Mouse (Mus musculus) urinary bladder, postnatal 4 days (tissue): ENCODE results near the gene Tstd1.
A peak's percentile ranks its signal among the peaks of the same experiment; 100 is the strongest.

Source experiments
- DNase-seq, 2 experiments: peaks; one replicate each; pipeline ENCODE4 v3.0.0; 2021 to 2022; ENCODE audit warnings: low spot score in 2 of 2

The Tstd1 gene

GRCm38 (mm10) chr1:171418660-171419059, at the start of gene Tstd1:
Tstd1 (plus strand) TSS chr1:171418872.
- no peak for DNase-seq

DNA sequence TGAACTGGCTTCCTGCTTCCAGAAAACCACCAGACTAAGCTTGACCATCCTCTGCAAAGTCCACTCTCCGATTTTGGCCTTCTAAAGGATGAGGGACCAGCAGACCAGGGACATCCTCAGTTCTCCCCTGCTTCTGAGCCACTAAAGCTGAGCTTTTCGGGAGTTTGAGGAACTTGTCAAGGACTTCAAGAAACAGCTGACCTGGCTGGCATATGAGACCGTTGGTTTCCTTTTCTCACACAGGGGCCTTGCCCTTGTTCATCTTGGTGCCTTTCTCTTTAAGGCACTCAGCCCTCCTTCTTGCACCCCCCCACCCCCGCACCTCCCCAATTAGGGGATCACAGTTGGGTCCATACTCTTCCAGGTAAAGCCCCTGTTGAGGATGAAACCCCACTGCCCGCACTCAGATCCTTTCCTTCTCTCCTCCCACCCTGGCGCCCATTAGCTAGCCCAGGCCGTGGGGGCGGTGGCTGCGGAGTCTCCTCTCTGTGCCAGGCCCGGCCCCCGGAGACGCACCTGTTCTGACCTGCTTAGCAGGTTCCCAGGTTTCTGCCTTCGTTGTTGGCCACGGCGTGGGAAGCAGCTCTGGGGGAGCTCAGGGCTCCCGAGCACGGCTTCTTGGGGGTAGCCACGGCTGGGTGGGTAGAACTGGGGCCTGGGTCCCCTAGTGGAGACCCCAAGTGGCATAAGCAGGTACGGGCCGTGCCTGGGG, 48.7 kb upstream of the Tstd1 start, which contains the start of gene Nectin4:
Gene Nectin4, plus strand, starts transcription at position 255 of the 712 bp plus-strand sequence.
- DNase-seq = peak in 1 of 2 experiments; percentile 70

GRCm38 (mm10) chr1:171372880-171373279, 45.8 kb upstream of the Tstd1 start:
- no peak for DNase-seq

DNA sequence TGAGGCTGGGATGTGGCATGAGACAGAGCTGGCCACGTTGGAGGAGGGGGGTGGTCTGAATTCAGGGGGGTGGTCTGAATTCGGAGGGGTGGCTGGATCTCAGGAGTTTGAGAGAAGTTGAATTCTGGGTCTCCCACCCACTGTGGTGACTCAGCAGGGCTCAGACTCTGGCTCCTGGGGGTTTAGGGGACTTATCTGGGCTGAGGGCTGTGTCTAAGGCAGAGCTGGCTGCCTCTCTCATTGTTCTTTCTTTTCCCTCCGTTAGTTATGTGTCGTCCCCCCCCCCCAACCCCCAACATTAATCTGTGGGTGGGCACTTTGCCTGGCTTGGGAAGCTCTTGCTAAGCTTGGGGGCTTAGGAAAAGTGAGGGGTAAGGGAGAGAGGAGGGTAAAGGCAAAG, 44.7 kb upstream of the Tstd1 start:
- no peak for DNase-seq

GRCm38 (mm10) chr1:171375646-171376097, 43.0 kb upstream of the Tstd1 start:
- DNase-seq = peak in 1 of 2 experiments; percentile 70

DNA sequence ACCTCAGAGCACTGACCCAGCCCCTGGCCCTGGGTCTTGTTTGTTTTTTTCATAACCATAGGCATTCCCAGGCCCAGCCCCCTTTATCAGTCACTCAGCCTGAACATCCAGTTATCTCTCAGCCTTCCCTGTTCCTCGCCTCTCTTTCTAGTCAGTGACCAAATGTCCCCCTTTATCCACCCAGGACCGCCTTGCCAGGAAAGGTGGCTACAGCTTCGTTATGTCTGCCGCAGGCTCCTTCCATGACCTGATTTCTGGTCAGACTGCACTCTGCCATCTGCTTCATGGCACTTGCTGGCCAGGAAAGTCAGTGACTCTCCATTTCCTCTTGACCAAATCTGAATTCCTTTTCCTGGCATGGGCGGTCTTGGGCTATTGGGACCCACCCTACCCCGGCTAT, 40.4 kb upstream of the Tstd1 start:
- no peak for DNase-seq

DNA sequence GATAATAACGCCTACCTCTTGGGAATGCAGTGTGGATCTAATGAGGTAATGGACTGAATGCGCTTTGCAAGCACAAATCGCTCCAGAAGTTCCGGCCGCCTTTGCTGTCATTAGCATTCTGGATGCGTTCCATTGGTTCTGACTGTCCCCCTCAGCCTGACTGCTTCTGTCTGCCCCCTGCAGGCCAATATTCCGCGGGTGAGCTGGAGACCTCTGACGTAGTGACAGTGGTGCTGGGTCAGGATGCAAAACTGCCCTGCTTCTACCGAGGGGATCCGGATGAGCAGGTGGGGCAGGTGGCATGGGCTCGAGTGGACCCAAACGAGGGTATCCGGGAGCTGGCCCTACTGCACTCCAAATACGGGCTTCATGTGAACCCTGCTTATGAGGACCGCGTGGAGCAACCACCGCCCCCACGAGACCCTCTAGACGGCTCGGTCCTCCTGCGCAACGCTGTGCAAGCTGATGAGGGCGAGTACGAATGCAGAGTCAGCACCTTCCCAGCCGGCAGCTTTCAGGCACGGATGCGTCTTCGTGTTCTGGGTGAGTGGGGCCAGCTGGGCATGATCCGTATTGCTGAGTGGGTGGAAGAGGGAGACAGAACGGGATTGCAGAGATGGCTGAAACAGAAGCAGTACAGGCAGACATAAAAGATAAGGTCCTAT, 38.6 kb upstream of the Tstd1 start:
- DNase-seq = peak; percentile 55 to 80

DNA sequence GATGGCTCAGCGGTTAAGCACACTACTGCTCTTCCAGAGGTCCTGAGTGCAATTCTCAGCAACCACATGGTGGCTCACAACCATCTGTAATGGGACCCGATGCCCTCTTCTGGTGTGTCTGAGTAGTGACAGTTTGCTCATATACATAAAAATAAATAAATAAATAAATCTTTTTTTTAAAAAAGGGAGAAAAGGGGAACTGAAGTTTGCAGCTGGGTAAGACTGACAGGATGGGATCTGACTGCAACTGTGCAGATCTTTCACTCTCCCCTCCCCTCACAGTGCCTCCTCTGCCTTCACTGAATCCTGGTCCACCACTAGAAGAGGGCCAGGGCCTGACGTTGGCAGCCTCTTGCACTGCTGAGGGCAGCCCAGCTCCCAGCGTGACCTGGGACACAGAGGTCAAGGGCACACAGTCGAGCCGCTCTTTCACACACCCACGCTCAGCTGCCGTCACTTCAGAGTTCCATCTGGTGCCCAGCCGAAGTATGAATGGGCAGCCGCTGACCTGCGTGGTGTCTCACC, 36.5 kb upstream of the Tstd1 start:
- no peak for DNase-seq

GRCm38 (mm10) chr1:171384361-171384760, 34.3 kb upstream of the Tstd1 start:
- DNase-seq = peak in 1 of 2 experiments; percentile 64

DNA sequence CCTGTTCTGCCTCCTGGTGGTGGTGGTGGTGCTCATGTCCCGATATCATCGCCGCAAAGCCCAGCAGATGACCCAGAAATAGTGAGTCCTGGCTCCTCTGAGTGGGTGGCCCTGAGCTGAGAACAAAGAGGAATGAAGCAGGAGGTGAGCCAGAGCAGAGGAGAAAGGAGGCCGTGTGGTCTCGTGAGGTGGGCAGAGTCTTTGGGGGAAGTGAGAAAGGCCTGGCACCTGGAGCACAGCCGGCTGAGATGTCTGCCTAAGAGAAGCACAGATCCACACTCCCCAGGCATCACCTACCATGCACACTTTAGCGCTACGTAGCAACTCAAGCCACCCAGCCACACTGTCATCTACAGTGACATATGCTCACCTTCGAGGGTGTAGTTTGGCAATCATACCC, 33.5 kb upstream of the Tstd1 start:
- no peak for DNase-seq

GRCm38 (mm10) chr1:171387099-171387498, 31.6 kb upstream of the Tstd1 start:
- no peak for DNase-seq

GRCm38 (mm10) chr1:171388376-171389102, 30.1 kb upstream of the Tstd1 start, which contains the start of gene Arhgap30:
Arhgap30 (plus strand) TSS chr1:171388954.
- peak in 1 of 2 experiments; percentile 36 for DNase-seq

DNA sequence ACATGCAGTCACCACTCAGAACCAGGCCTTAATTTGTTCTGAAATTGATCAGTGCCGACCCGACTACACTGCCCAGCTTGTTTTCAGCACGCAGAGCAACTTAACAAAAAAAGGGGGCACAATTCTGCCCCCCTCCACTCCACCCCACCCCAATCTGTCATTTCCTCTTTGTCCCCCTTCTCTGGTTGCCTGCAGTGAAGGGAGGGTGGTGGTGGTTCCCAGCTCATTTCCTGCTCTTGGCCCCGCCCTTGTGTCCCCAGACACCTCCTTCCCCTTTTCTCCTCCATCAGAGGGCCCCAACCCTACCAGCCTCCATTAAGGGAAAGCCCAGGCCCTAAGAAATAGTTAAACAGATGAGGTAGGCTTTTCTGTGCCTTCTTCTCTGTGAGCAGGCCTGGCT, 28.6 kb upstream of the Tstd1 start:
- no peak for DNase-seq

DNA sequence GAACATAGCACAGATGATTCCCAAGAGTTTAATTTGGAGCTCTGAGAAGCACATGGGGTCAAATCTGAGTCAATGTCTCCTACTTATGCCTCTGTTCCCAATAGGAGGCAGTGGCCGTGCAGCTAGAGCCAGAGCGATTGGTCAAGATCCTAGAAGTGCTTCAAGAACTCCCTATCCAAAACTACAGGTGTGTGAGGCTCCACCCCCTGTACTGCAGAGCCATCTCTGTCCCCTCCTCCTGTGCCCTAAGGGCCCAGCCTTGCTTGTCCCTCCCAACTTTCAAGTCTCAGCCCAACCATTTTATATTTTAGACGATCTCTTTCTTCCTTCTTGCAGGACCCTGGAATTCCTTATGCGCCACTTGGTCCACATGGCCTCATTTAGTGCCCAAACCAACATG, 16.9 kb upstream of the Tstd1 start:
- no peak for DNase-seq

DNA sequence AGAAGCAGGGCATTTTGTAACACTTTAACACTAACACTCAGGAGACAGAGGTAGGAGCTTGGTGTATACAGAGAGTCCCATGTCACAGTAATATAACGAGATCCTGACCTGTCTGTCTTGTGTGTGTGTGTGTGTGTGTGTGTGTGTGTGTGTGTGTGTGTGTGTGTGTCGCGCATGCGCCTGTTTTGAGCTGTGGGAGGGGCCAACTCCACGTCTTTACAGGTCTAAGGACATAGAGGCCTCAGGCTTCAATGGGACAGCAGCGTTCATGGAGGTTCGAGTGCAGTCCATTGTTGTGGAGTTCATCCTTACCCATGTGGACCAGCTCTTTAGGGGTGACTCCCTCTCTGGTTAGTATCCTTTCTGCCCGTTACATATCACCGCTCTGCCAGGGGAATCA, 15.7 kb upstream of the Tstd1 start:
- DNase-seq = no peak

DNA sequence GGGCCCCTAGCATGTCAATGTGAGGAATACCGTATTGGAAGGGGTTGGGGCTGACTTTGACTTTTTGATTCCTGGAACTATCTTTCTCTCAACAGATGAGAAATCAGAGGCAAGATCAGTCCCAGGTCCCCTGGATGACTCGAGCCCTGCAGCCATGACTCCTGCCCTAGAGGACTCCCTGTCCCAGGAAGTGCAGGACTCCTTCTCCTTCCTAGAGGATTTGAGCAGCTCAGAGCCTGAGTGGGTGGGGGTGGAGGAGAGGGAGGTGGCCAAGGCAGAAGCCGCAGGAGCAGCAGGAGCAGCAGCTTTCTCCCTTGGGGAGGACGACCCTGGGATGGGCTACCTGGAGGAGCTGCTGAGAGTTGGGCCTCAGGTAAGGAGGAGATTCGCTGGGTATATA, 11.4 kb upstream of the Tstd1 start:
- no peak for DNase-seq

GRCm38 (mm10) chr1:171410231-171410630, 8.4 kb upstream of the Tstd1 start:
- DNase-seq = no peak

DNA sequence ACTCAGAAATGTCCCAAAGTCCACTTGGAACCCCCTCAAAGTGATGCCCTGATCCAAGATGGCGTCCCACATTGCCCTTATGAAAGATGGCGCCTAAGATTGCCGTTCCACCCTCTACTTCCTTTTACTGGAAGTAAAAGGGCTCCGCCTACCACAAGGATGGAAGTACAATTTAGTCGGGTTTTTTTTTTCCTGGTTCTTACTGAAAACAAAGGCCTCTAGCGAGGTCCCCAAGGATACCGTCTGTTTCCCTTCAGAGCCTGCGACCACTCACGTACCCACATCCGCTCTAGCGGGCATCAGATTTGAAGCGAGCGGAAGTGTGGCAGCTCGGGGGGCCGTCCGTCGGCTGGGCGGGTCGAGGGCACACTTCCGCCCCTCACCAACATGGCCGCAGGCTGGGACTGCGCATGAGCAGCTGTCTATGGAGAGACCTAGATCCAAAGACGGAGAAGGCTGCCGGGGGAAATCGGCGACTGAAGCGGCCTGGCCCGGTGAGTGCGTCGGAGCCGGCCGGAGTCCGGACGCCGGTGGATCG, 7.7 kb upstream of the Tstd1 start, which contains the start of gene Usf1:
Gene Usf1, plus strand, starts transcription at position 367 of the 538 bp plus-strand sequence.
- DNase-seq = peak; percentile 93 to 95

GRCm38 (mm10) chr1:171411492-171411941, 7.2 kb upstream of the Tstd1 start:
- DNase-seq = no peak

DNA sequence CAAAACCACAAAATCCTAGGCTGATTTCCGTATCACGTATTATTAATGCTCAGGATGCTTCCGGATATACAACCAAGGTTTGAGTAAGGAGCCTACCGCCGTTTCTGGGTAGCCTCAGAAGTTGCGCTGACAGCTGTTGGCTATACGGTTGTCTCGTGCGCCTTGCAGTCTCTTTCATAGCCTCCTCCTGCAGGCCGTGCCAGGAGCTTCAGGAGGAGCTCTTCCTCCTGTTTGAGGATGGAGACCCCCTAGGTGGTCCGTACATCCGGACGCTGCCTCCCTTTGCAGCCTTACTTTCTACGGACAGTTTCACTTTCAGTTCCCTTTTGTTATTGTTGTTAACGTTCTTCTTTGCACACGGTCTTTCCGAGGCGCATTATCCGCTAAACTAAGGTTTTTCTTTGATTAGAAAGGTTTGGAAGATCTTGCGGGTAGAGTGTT, 6.7 kb upstream of the Tstd1 start:
- no peak for DNase-seq

DNA sequence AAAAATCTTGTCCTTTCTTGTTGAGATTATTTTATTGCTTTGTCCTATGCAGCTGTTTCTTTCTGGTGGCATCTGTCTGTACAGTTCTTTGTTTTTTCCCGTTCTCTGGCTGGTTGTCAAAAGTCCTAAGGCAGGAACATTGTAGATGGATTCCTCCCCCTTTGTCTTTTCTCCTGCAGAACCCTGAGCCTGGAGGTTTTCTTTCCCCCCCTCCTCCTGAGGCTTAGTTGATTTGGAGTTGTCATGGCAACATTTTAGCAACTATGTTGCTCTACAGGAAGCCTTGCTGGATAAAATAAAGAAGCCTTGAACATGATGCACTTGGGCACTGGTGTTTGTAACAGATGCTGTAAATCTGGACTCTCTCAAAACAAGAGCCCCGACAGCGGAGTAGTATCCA, 6.2 kb upstream of the Tstd1 start:
- DNase-seq = no peak

DNA sequence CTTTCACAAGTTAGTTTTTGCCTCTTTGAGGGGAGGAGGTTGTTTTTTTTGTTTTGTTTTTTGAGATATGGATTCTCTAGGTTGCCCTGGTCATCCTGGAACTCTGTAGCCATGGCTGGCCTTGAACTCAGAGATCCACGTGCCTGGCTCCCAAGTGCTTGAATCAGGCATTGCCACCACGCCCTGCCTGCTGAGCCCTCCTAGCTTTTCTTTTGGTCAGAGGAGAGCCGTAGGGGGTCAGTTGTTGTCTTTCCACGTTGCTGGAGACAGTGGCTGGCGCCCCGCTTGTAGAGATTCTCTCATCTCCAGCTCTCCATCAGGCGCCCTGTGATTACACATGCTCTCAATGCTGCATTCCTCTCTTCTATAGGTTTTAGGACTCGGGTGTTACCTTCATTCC, 5.1 kb upstream of the Tstd1 start:
- DNase-seq = no peak
